Mouse (Mus musculus) hindlimb bud, embryonic 11.5 days (tissue): Measurements from ENCODE around the gene Npff.

ENCODE experiments used
- DNase-seq: peaks from one replicate; pipeline ENCODE4 v3.0.0-alpha.2; 2012; ENCODE audit warnings: low read depth, low spot score; ENCODE audit errors: extremely low spot score

Gene Npff

GRCm38 (mm10) chr15:102505073-102505769 is 19.5 kb downstream of the Npff start:
- no peak for DNase-seq

GRCm38 (mm10) chr15:102503924-102504782 is 20.6 kb downstream of the Npff start:
- no peak for DNase-seq

GRCm38 (mm10) chr15:102503447-102503846 is 21.3 kb downstream of the Npff start, which contains the start of gene Gm10337:
Gene Gm10337, plus strand, starts transcription at chr15:102503722.
- no peak for DNase-seq

GRCm38 (mm10) chr15:102502254-102502840 is 22.4 kb downstream of the Npff start:
- DNase-seq = no peak

GRCm38 (mm10) chr15:102501084-102501814 is 23.5 kb downstream of the Npff start:
- DNase-seq = no peak

- DNase-seq = no peak
Measured at GRCm38 (mm10) chr15:102500479-102500878, 24.3 kb downstream of the Npff start.

GRCm38 (mm10) chr15:102499851-102500250 is 24.9 kb downstream of the Npff start:
- DNase-seq = no peak

GRCm38 (mm10) chr15:102499370-102499769 is 25.4 kb downstream of the Npff start:
- DNase-seq = no peak

- DNase-seq = no peak
Measured at GRCm38 (mm10) chr15:102498322-102498721, 26.4 kb downstream of the Npff start.

GRCm38 (mm10) chr15:102487664-102488063 is 37.1 kb downstream of the Npff start:
- no peak for DNase-seq

GRCm38 (mm10) chr15:102485853-102486252 is 38.9 kb downstream of the Npff start:
- no peak for DNase-seq

GRCm38 (mm10) chr15:102483136-102483535 is 41.6 kb downstream of the Npff start:
- DNase-seq = no peak

- no peak for DNase-seq
Measured at GRCm38 (mm10) chr15:102474520-102474919, 50.2 kb downstream of the Npff start.
